Mouse (Mus musculus) activated CD4-positive, CD25-positive, alpha-beta regulatory T cell, adult 4 months (primary cell): ENCODE measurements at regions not wholly inside any gene's neighbourhood (a gene's known extent, or its start where the extent isn't known, plus 50 kb on each side); places are given as distances from the start of the nearest gene placed in this dataset.

Source experiments
- ATAC-seq: one replicate; pipeline ENCODE4 v1.8.0; 2017

GRCm38 (mm10) chr14:78438064-78438677 lies 98.4 kb downstream of the Akap11 start:
- ATAC-seq, result no peak

- ATAC-seq, result no peak
Observed at GRCm38 (mm10) chr14:78436586-78436985, 100.0 kb downstream of the Akap11 start.

- peak; percentile 53 for ATAC-seq
Observed at GRCm38 (mm10) chr14:78435982-78436381, 100.6 kb downstream of the Akap11 start.

GRCm38 (mm10) chr14:78435561-78435960 lies 101.0 kb downstream of the Akap11 start:
- ATAC-seq, result peak; percentile 4

GRCm38 (mm10) chr14:78434753-78435152 lies 101.9 kb downstream of the Akap11 start:
- ATAC-seq, result peak; percentile 57

- peak; percentile 17 for ATAC-seq
Observed at GRCm38 (mm10) chr14:78434126-78434525, 102.5 kb downstream of the Akap11 start.

- no peak for ATAC-seq
Observed at GRCm38 (mm10) chr14:78432471-78432870, 104.1 kb downstream of the Akap11 start.

- peak; percentile 44 for ATAC-seq
Observed at GRCm38 (mm10) chr14:78431931-78432330, 104.7 kb downstream of the Akap11 start.

- ATAC-seq, result no peak
Observed at GRCm38 (mm10) chr14:78431406-78431805, 105.2 kb downstream of the Akap11 start.

- ATAC-seq, result no peak
Observed at GRCm38 (mm10) chr14:78428233-78429019, 108.2 kb downstream of the Akap11 start.

GRCm38 (mm10) chr14:78427062-78427461 lies 109.5 kb downstream of the Akap11 start:
- ATAC-seq, result peak; percentile 40

GRCm38 (mm10) chr14:78422601-78423000 lies 114.0 kb downstream of the Akap11 start:
- no peak for ATAC-seq

- ATAC-seq, result no peak
Observed at GRCm38 (mm10) chr14:78420966-78421365, 113.1 kb upstream of the Tnfsf11 start.

GRCm38 (mm10) chr14:78420176-78420575 lies 112.3 kb upstream of the Tnfsf11 start:
- ATAC-seq, result peak; percentile 49

- ATAC-seq, result no peak
Observed at GRCm38 (mm10) chr14:78405568-78405967, 97.7 kb upstream of the Tnfsf11 start.

- no peak for ATAC-seq
Observed at GRCm38 (mm10) chr14:78397914-78398313, 90.1 kb upstream of the Tnfsf11 start.

- no peak for ATAC-seq
Observed at GRCm38 (mm10) chr14:78395631-78396030, 87.8 kb upstream of the Tnfsf11 start.

- no peak for ATAC-seq
Observed at GRCm38 (mm10) chr14:78387011-78387410, 79.2 kb upstream of the Tnfsf11 start.

- ATAC-seq, result no peak
Observed at GRCm38 (mm10) chr14:78384370-78384769, 76.5 kb upstream of the Tnfsf11 start.

- no peak for ATAC-seq
Observed at GRCm38 (mm10) chr14:78383256-78383709, 75.4 kb upstream of the Tnfsf11 start.

- no peak for ATAC-seq
Observed at GRCm38 (mm10) chr14:78380011-78380410, 72.2 kb upstream of the Tnfsf11 start.

GRCm38 (mm10) chr14:78376591-78376990 lies 68.7 kb upstream of the Tnfsf11 start:
- no peak for ATAC-seq

GRCm38 (mm10) chr14:78375746-78376495 lies 68.1 kb upstream of the Tnfsf11 start:
- no peak for ATAC-seq
